Mouse (Mus musculus) midbrain, embryonic 15.5 days (tissue): ENCODE results near the gene Fam240b. TPM values are rescaled to one million over a fixed set of nuclear protein-coding genes. Genes with fewer than 3 reads are reported as not detected.
"Not testable (repeated sequence)": the region's sequence is repeated elsewhere in the genome, so short reads cannot be mapped to it uniquely, and the experiment has no call there.

Experiments used
- ATAC-seq: fragments of 200-750 bp; cut with Nextera tagmentation; replicated peaks from 2 replicates; pipeline ENCODE4 v1.8.0; 2017; ENCODE audit warnings: moderate TSS enrichment
- H3K27ac ChIP-seq: fragments of 300-500 bp; sonication (generic); 2 replicates; pipeline ENCODE4 v1.5.1; 2015; ENCODE audit warnings: mild to moderate bottlenecking, inconsistent platforms
- H3K27me3 ChIP-seq: fragments of 300-500 bp; sonication (generic); replicated peaks from 2 replicates; pipeline ENCODE4 v1.6.1; 2015; ENCODE audit warnings: inconsistent platforms
- H3K36me3 ChIP-seq: fragments of 300-500 bp; sonication (generic); replicated peaks from 2 replicates; pipeline ENCODE4 v1.6.1; 2015; ENCODE audit warnings: inconsistent platforms
- H3K4me1 ChIP-seq: fragments of 300-500 bp; sonication (generic); 2 replicates; pipeline ENCODE4 v1.6.1; 2015; ENCODE audit warnings: inconsistent platforms
- H3K4me2 ChIP-seq: fragments of 300-500 bp; sonication (generic); 2 replicates; pipeline ENCODE4 v1.6.1; 2015; ENCODE audit warnings: inconsistent platforms, mild to moderate bottlenecking, moderate library complexity
- H3K4me3 ChIP-seq: fragments of 300-500 bp; sonication (generic); 2 replicates; pipeline ENCODE4 v1.5.1; 2015; ENCODE audit warnings: mild to moderate bottlenecking, inconsistent platforms
- H3K9ac ChIP-seq: fragments of 300-500 bp; sonication (generic); 2 replicates; pipeline ENCODE4 v1.6.1; 2015; ENCODE audit warnings: mild to moderate bottlenecking, inconsistent platforms
- H3K9me3 ChIP-seq: fragments of 300-500 bp; sonication (generic); 2 replicates; pipeline ENCODE4 v1.6.1; 2016; ENCODE audit warnings: inconsistent platforms
- WGBS: fragments of 180-500 bp; shearing (Covaris S2); methylation state at CpG from one replicate; pipeline ENCODE4 v1.1.7; 2015; ENCODE audit warnings: mixed read lengths; 5-methylcytosine and 5-hydroxymethylcytosine counted together
- polyA plus RNA-seq: library from polyadenylated mRNA; unstranded; fragments of >200 nt; fragmentation: Nextera tagmentation; extraction: Ambion mirVana; gene quantifications from 2 replicates; pipeline ENCODE4 v1.2.1, GENCODE M21; 2015

Gene Fam240b
- polyA plus RNA-seq, 1 experiment from 2014 or later, result not detected

GRCm38 (mm10) chr13:64462581-64462980, 35.0 kb downstream of the Fam240b start:
- H3K4me2 ChIP-seq, result no peak overlapping the region
- H3K36me3 ChIP-seq, result no peaks in the 10 kb centered on the region
- no peak overlapping the region for H3K27ac ChIP-seq
- H3K4me1 ChIP-seq, result no peaks in the 10 kb centered on the region
- no peak for ATAC-seq
- H3K4me3 ChIP-seq, result no peak overlapping the region
- H3K9me3 ChIP-seq, result no peaks in the 10 kb centered on the region
- no peaks in the 10 kb centered on the region for H3K27me3 ChIP-seq
- no peak overlapping the region for H3K9ac ChIP-seq
- WGBS, result 82% methylated on average over 2 of the region's 2 CpGs

- Histone ChIP-seq H3K36me3 (no peaks in the 10 kb centered on the region), H3K4me2 (no peak overlapping the region), H3K27me3 (no peaks in the 10 kb centered on the region), H3K9me3 (no peaks in the 10 kb centered on the region), H3K27ac (no peak overlapping the region), H3K4me1 (no peaks in the 10 kb centered on the region), H3K4me3 (no peak overlapping the region), H3K9ac (no peak overlapping the region)
- no peak for ATAC-seq
- 93% methylated on average over 14 of the region's 14 CpGs for WGBS
Observed at GRCm38 (mm10) chr13:64458181-64458580, 39.4 kb downstream of the Fam240b start.

DNA sequence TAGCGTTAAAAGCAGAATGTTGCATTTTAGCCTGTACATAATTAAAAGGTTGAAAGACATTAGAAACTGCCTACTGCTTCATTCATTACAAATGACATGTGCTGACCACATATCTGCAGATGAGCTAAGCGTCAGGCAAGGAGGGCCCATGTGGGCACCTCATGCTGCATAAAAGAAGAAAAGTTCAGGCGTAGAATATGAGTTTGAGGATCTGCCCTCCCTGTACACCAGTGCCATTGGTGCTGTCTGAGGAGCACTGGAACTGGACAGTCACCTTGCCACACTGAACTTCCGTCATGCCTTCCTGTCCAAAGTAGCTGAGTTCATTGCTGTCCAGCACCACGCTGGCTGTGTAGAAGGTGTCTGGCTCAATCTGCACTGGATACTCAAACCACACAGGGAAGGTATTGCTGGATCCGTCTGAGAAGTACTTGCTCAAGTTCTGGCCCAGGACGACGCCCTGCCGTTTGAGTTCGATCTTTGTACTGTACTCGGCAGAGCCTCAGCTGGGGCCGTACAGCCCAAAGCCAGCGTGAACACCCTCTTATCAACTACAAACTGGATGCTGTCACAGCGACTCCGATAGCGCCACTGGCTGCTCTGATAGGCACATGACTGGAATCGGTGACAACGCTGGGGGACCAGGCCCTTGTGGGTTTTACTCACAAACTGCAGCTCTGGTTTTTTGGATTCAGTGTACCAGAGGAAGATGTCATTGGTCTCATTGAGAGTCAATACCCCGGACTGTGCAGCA, 40.2 kb downstream of the Fam240b start:
- ATAC-seq, H3K27me3 ChIP-seq, H3K4me1 ChIP-seq, H3K9ac ChIP-seq, H3K4me2 ChIP-seq, H3K4me3 ChIP-seq, H3K27ac ChIP-seq, H3K36me3 ChIP-seq, H3K9me3 ChIP-seq: not testable (repeated sequence)
- 93% methylated on average over 19 of the region's 19 CpGs for WGBS

- Histone ChIP-seq H3K4me1 (no peaks in the 10 kb centered on the region), H3K36me3 (no peaks in the 10 kb centered on the region), H3K9me3 (no peaks in the 10 kb centered on the region), H3K4me2 (no peak overlapping the region), H3K27me3 (no peaks in the 10 kb centered on the region), H3K27ac (no peak overlapping the region), H3K4me3 (no peak overlapping the region), H3K9ac (no peak overlapping the region)
- 76% methylated on average over 7 of the region's 7 CpGs for WGBS
- no peak for ATAC-seq
Observed at GRCm38 (mm10) chr13:64450001-64450794, 47.4 kb downstream of the Fam240b start.

DNA sequence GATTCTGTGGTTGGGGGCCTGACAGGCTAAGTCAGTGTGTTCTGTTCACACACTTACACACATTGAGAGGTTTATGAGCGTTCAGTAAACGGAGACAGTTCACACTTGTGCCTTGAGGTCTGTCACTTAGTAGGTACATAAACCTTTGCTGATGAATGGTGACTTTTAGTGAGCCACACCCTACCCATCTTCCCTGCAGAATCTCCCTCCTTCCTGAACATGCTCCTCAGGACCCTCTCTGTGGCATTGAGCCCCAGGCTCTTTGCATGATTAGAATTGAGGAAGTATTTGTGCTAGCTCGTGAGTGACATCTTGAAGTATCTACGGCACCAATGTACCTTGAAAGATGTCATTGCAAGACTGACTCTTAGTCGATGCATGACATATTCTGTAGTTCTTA, 48.9 kb downstream of the Fam240b start:
- no peak for ATAC-seq
- Histone ChIP-seq H3K36me3 (no peaks in the 10 kb centered on the region), H3K4me1 (no peaks in the 10 kb centered on the region), H3K27me3 (no peaks in the 10 kb centered on the region), H3K9me3 (no peaks in the 10 kb centered on the region), H3K4me2 (no peak overlapping the region), H3K27ac (no peak overlapping the region), H3K9ac (no peak overlapping the region), H3K4me3 (no peak overlapping the region)
- WGBS, result 87% methylated on average over 5 of the region's 5 CpGs

DNA sequence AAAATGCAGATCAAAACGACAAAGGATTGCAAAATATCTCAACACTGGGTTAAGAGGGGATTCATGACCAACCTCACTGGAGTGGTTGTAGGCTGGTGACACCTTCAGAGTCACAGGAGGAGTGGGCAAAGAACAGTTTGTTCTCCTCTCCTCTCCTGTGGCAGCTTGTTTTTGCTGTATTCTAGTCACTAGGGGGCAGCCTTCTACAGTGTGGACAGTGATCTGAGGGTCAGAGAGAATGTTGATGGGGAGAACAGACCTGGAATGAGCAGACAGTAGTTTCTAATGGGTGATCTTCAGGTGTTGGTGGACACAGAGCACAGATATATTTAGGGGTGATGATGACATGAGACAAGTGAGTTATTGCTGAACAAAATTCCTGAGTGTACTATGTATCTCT, 49.6 kb downstream of the Fam240b start:
- Histone ChIP-seq H3K36me3 (no peaks in the 10 kb centered on the region), H3K27ac (no peak overlapping the region), H3K4me3 (no peak overlapping the region), H3K27me3 (no peaks in the 10 kb centered on the region), H3K9me3 (no peaks in the 10 kb centered on the region), H3K4me1 (no peaks in the 10 kb centered on the region), H3K9ac (no peak overlapping the region), H3K4me2 (no peak overlapping the region)
- WGBS, result 0% methylated on average over 1 of the region's 1 CpGs
- ATAC-seq, result no peak

- Histone ChIP-seq H3K9ac (no peak overlapping the region), H3K36me3 (no peaks in the 10 kb centered on the region), H3K4me2 (no peak overlapping the region), H3K9me3 (no peaks in the 10 kb centered on the region), H3K4me3 (no peak overlapping the region), H3K27ac (no peak overlapping the region), H3K4me1 (no peaks in the 10 kb centered on the region), H3K27me3 (no peaks in the 10 kb centered on the region)
- no peak for ATAC-seq
- WGBS, result 57% methylated on average over 9 of the region's 9 CpGs
Observed at GRCm38 (mm10) chr13:64445254-64445920, 52.2 kb downstream of the Fam240b start.

DNA sequence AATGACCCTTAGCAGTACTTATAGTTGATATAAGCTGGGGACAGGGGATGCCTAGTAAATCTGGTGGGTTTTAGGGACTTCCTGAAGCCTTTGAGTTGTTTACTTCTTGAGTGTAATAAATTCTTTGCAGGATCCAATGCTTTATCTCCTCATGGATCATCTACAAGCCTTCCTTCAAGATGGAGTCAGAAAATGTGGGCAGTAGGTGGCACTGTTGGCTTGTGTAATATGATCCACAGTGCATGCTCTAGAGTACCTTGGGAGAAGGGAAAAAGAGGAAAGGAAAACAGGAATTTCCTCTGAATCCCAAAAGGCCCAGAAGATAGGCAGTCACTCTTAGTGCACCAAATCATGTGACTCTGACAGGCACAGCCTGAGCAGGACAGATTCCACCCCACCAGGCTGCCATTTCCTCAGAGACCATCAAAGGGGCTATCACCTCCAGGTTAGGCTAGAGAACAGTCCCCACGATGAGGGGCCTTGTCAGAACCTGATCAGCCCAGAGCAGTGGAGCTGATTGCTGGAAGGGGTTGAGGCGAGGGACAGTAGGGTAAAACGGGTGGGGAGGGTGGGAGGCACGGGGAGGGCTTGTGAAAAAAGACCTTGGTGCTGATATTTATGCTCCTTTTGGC, 54.2 kb downstream of the Fam240b start:
- Histone ChIP-seq H3K4me1 (no peaks in the 10 kb centered on the region), H3K4me3 (no peak overlapping the region), H3K9me3 (no peaks in the 10 kb centered on the region), H3K4me2 (no peak overlapping the region), H3K36me3 (no peaks in the 10 kb centered on the region), H3K9ac (no peak overlapping the region), H3K27me3 (no peaks in the 10 kb centered on the region), H3K27ac (no peak overlapping the region)
- WGBS, result 69% methylated on average over 4 of the region's 4 CpGs
- ATAC-seq, result peak; percentile 77

DNA sequence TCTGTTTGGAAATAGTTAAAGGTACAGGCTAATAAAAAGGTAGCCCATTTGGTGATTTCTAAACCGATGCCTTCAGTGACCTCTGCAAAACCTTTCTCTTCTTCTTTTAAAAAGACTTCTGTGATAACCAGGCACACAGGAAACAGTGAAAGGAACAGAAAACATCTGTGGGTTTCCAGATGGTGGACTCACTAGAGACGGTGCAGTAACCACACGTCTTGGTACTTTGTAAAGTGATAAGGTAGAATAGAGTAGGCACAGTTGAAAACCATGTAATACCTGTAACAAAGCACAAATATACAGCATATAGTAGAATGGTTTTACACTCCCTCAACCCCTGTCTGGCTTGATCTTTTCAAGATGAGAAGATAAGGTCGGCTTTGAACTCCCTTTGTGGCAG, 57.0 kb downstream of the Fam240b start:
- no peaks in the 10 kb centered on the region for H3K36me3 ChIP-seq
- 85% methylated on average over 4 of the region's 4 CpGs for WGBS
- ATAC-seq, result no peak
- H3K9ac ChIP-seq, result no peak overlapping the region
- H3K4me2 ChIP-seq, result no peak overlapping the region
- H3K27me3 ChIP-seq, result no peaks in the 10 kb centered on the region
- no peak overlapping the region for H3K4me3 ChIP-seq
- H3K9me3 ChIP-seq, result no peaks in the 10 kb centered on the region
- H3K27ac ChIP-seq, result no peak overlapping the region
- H3K4me1 ChIP-seq, result no peaks in the 10 kb centered on the region

DNA sequence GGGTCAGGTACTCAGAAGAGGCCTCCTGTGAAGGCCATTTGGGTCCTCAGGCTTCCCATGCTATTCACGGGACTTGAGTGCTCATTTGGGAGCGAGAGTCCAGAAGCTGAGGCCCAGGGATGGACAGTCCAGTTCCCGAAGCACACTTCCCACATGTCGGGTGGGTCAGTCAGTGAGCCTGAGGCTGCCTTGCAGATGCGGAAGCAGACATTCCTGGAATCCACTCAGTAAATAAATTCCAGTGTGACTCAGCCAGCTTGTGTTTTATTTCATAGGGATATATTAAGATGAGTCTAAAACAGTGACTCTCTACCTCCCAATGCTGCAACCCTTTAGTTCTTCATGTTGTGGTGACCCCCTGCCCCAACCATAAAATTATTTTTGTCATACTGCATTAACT, 58.1 kb downstream of the Fam240b start:
- Histone ChIP-seq H3K4me1 (no peaks in the 10 kb centered on the region), H3K9me3 (no peaks in the 10 kb centered on the region), H3K27ac (no peak overlapping the region), H3K9ac (no peak overlapping the region), H3K36me3 (no peaks in the 10 kb centered on the region), H3K4me3 (no peak overlapping the region), H3K27me3 (no peaks in the 10 kb centered on the region), H3K4me2 (no peak overlapping the region)
- 79% methylated on average over 5 of the region's 5 CpGs for WGBS
- no peak for ATAC-seq

DNA sequence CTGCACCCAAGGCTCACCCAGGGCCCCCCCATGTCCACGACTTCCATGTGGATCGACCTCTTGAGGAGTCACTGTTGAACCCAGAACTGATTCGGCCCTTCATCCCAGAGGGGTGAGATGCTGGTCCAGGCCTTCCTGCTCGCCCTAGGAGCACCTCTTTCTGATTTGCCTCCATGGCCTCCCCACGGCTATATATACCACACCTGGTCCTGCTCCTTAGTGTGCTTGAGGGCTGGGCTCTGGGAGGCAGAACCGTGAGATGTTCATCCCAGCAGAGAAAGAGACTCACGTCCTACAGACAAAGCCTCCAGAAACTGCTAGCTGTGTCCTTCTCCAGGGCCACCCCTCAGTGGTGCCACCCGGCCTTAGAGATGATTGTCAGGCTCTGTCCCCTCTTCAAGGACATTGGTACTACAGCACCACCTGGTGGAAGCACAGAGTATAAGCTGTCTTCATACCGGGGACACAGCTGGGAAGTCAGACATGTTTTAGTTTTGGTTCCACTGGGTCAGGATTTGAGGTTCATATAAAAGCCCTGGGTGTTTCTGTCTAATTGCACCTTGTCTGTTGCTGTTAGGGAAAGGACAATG, 58.6 kb downstream of the Fam240b start:
- ATAC-seq, result peak; percentile 68
- no peak overlapping the region for H3K27ac ChIP-seq
- no peak overlapping the region for H3K4me3 ChIP-seq
- H3K4me2 ChIP-seq, result no peak overlapping the region
- H3K27me3 ChIP-seq, result no peaks in the 10 kb centered on the region
- no peak overlapping the region for H3K9ac ChIP-seq
- H3K9me3 ChIP-seq, result no peaks in the 10 kb centered on the region
- WGBS, result 63% methylated on average over 9 of the region's 9 CpGs
- no peaks in the 10 kb centered on the region for H3K36me3 ChIP-seq
- peaks cover 2% of the 10 kb centered on the region; the same call in 1 of the 2 replicates for H3K4me1 ChIP-seq

DNA sequence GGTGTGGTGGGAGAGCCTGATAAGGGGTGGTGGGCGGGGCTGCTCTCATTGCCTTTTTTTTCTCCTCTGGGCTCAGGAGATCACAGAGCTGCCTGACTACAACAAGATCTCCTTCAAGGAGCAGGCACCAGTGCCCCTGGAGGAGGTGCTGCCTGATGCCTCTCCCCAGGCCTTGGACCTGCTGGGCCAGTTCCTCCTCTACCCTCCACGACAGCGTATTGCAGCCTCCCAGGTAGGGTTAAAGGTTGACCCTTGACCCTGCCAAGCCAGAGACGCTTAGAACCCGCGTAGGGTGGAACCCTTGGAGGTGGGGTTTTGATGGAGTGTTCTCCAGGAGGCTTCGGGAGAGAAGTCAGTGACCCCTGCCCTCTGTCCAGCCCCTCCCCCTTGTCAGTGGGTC, 59.8 kb downstream of the Fam240b start:
- ATAC-seq, result no peak
- H3K27ac ChIP-seq, result no peak overlapping the region
- no peak overlapping the region for H3K9ac ChIP-seq
- no peaks in the 10 kb centered on the region for H3K36me3 ChIP-seq
- WGBS, result 77% methylated on average over 7 of the region's 7 CpGs
- no peak overlapping the region for H3K4me3 ChIP-seq
- H3K4me2 ChIP-seq, result no peak overlapping the region
- no peaks in the 10 kb centered on the region for H3K27me3 ChIP-seq
- H3K9me3 ChIP-seq, result no peaks in the 10 kb centered on the region
- H3K4me1 ChIP-seq, result peaks cover 12% of the 10 kb centered on the region
